Mouse (Mus musculus): Measurements from ENCODE around the gene A3galt2.
A peak's percentile ranks its signal among the peaks of the same experiment; 100 is the strongest.

The A3galt2 gene

DNA sequence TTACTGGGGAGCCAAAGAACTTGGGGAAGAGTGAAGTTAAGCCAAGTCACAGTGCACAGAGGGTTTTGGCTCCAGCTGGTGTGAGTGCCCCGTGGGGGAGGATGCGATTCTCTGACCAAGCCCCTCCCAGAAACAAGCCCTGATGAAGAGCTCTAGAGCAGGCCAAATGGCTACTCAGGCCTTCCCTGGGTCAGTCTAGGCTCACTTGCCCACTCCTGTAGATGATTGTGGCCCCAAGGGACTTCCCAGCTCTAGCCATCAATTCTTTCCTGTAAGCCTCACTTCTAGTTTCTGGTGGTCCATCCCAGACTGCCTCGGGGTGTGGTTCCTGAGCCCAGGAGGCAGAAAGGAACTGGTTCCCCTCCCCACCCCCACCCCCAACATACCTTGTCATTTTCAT is at the start of gene A3galt2:
A3galt2 (plus strand) TSS at position 301 of the 400 bp plus-strand sequence.
- no peak for DNase-seq (ENCODE audit: low spot score)

DNA sequence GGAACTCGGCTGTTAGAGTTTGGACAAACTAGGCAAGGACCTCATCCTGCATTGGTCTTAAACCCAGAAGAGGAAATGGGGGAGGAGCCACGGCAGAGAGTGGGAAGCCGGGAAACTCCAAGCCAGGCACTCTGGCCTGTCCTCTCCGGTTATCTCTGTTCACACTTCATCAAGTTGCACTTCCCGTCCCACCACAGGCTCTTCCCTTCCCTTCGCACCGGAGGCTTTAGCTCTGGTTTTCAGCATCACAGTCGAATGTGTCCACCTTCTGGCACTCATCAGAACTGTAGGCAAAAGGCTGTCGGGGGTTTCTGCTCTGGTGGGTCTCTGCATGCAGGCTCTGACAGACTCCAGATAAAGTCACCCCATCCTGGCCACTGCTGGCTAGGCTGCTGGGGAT is 48.5 kb upstream of the A3galt2 start:
- DNase-seq (ENCODE audit: low spot score): no peak

DNA sequence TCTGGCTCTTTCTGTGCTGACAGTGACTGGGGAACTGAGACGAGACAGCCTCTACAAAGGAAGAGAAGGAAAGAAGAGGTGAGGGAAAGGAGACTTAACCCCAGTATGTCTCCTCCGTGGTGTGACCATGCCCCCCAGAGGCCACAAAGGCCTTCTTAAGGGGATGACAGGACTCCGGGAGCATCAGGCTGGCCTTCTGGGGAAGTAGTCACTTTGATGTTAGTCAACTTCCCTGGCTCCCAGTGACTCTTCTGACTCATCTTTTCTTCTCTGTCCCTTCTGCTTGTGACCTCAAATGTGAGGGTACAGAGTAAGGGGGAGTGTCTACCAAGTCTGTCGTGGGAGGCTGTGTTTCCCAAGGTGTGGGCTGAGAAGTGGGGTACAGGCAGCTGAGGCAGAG is 47.8 kb upstream of the A3galt2 start:
- no peak for DNase-seq (ENCODE audit: low spot score)

DNA sequence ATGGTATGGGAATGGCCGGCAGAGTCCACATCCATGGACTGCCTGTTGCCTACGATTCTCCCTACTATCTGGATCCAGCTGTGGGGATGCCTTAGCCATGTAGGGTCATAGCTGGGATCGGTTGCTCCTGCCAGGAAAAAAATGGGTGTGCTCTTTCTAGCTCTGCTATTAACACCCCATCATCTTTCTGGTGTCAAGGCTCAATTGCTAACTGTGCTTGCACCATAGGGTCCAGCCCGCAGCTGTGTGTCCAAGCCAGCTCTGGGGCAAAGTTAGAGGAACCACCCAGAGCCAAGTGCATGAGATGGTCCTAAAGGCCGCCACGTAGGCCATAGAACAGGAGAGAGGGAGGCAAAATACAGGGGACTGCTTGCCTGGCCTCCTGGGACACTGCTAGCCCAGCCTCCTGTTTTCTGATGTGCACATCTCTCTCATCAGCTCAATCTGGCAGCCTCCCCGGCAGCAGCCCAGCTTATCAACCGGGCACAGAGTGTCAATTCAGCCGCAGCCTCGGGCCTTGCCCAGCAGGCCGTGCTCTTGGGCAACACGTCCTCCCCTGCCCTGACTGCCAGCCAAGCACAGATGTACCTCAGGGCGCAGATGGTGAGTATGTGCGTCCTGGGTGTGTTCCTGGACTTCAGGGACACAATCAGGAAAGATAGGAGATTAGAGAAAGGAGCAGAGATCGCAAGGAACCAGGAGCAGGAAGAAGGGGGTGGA is 45.9 kb upstream of the A3galt2 start:
- DNase-seq (ENCODE audit: low spot score): no peak

DNA sequence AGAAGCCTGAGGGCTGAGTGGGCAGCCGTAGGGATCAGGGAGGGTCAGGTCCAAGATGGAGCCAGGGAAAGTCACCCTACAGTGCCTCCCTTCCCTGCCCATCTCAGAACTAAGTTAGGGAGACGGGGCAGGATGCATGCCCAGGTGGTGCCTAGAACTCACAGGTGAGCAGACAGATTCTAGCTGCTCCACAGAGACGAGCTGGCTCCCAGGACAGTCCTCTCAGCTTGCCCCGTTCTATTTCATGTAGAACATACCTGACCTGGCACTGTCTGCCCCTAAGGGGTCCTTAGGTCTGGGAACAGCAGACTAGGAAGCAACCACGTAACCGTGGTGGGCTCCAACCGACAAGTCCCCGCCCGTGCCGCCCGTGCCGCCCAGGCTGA is 45.4 kb upstream of the A3galt2 start:
- no peak for DNase-seq (ENCODE audit: low spot score)

DNA sequence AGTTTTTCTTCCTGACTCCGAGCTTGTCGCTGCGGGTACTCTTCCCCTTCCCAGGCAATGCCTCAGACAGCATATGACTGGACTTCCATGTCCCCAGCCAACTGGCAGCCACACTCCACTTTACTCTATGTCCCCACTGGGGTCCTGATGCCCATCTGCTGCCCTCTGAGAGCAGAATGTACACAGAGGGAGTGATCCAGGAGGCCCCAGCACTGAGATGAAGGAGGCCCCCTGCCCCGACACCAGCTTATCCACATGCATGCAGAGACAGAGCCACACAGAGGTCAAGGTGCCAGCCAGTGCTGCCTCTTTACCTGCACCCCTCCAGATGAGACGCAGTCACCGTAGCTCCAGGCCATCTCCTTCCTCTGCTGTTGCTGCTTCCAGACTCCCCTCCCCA is 44.9 kb upstream of the A3galt2 start:
- no peak for DNase-seq (ENCODE audit: low spot score)

DNA sequence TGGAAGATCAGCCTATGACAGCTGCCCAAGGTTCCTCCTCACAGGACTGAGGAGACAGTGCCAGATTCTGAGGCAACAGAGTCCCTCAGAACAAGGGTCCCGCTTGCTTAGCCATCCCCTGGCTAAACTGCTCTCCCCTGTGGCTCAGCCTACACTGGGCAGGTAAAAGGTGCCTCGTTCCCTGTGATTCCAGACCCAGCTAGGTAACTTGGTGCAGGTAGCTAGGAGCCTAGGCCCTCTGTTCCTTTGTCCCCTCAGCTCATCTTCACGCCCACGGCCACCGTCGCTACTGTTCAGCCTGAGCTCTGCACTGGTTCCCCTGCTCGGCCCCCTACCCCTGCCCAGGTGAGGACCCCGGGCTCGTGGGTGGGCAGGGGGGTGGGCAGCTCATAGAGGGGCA is 44.4 kb upstream of the A3galt2 start:
- no peak for DNase-seq (ENCODE audit: low spot score)

DNA sequence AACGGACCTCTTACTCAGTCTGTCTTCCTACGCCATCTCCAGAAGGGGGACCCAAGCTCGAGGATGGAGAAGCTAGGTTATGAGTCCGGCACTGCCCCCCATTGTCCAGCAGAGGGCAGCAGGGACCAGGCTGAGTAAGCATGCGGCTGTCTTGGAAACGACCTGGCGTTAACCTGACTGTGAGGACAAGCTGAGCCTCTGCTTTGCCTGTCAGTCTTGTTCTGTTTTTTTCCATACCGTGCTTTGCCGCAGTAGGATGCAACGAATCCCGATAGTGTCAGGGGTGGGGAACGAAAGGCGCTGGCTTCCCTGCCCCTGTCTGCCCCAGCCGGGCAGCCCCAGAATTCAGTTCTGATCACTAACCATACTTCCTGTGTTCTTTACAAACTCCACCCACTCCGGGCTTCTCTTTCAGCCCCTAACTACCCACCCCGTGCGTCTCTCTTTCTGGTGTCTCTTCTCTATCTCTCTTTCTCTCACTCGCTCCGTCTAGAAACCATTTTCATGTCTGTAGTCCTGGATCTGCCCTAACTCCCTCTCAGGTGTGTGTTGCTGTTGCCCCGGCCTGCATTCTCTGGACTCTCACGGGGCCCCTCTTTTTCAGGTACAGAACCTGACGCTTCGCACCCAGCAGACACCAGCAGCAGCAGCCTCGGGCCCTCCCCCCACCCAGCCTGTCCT is 43.6 kb upstream of the A3galt2 start:
- DNase-seq (ENCODE audit: low spot score): peak; percentile 93

DNA sequence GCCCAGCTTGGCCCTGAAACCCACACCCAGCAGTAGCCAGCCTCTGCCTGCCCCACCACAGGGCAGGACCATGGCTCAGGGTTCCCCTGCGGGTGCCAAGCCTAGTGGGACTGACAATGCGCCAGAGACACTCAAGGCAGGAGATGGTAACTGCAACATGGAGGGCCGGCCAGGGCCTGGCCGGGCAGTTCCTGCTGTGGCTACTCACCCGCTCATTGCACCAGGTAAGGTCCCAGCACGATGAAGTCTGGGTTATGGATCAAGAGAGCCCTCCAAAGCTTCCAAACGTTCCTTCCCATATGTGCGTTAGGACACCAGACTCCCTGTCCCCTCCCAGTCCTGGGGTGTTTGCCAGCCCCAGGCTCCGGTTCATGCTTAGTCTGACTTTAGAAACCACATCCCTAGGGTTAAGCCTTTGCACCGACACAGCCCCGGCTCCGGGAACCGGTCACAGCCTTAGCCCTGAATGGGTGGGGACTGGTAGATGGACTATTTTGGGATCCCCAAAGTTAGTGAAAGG is 43.0 kb upstream of the A3galt2 start:
- no peak for DNase-seq (ENCODE audit: low spot score)

DNA sequence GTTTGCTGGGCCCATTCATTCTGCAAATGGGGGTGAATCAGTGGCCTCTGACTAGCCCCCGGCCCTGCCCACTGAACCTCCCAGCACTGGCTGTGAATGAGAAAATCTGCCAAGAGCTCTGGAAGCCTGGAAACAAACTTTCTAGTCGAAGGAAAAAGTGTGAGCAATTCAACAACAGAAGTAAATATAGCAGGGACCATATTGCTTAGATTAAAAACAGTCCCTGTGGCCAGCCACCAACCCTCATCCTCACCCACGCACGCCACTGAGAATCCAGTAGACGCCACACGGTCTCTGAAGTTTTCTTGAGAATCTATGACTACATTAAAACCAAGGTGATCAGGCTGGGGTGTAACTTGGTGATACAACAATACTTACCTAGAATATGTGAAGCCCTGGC is 42.2 kb upstream of the A3galt2 start:
- no peak for DNase-seq (ENCODE audit: low spot score)

DNA sequence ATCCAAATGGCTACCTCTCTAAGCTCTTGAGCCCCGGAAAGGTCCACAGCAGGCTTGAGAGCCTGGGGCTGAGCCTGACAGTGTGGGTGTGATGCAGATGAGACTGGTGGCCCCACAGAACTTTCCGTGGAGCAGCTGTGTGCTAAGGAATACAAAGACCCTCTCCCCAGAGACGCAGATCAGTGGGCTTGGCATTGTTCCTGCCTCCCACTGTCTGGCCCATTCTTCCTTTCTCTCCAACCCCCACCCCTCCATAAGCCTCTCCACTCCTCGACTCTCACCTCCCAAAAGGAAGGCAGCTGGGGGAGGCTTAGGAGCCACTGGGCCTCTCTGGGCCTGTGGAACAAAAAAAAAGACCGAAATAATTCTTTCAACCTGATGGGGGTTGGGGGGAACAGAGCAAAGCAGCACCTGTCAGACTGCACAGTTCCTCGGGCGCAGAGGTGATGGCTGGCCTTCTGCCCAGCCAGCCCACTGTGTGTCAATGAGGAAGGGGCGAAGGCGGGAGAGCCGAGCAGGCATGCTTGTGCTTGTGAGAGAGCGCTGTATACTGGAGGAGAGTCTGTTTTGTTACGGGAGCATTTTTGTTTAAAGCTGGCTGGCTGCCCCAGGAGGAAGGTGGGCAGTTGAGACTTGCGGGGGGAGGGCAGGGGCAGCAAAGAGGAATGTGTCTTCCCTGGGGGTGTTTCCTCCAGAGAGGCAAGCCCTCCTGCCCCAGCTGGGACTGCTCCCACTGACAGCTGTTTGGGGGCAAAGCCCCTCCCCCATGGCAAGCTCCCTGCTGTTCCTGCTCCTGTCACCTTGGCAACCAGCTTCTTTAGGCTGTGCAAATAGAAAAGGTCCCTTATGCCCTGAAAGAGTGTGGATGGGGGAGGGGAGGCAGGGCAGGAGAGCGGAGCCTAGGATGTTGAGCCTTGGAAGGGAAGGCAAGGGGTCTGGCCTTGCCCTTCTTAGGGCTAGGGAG is 39.6 kb upstream of the A3galt2 start:
- no peak for DNase-seq (ENCODE audit: low spot score)

DNA sequence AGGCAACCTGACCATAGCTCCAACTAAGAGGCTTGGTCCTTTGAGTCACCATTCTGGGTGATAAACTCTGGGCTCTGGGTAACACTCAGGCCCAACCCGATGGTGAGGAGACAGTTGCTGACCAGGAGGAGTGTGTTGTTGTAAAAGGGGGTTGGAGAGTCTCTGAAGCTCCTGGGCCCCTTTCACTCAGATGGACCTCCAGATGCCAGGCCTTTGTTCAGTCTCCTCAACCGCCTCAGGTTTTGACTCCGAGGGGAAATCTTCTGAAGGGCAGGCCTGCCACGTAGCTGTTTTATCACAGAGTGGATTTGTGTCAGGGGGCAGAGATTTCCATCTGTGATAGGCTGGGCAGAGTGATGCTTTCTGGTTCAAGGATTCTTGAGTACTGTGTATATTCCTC is 38.9 kb upstream of the A3galt2 start:
- DNase-seq (ENCODE audit: low spot score): no peak

DNA sequence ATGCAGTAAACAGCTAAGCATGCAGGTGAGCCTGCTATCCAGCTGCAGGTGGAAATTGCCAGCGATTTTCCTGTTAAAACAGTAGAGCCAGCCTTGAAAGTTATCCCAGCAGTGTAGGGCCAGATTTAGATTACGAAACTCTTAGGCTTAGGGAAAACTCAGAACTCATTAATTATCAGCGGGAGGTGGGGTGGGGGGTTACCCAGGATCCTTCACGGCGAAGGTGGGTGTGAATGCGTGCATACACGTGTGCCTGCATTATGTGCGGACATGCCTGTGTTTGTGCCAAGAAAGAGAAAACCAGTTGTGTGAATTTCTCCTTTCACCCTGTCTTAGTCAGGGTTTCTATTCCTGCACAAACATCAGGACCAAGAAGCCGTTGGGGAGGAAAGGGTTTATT is 38.4 kb upstream of the A3galt2 start:
- DNase-seq (ENCODE audit: low spot score): no peak

DNA sequence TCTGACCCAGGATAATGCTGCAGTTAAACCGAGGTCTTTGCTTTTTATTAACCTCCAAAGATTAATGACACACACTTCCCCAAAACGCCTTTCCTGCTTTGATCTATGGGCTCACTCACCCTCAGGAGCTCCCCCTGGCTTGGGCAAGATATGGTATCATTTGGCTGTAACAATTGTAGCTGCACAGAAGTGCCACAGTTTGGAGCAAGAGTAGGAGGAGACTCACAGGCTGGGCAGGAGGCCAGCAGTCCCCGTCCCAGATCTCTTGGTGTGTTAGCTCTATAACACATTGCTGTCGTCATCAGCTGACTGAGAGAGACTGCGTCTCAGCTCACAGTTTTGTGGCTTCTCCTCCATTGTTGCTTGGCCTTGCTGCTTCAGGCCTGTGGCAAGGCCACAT is 35.1 kb upstream of the A3galt2 start:
- DNase-seq (ENCODE audit: low spot score): peak; percentile 75

DNA sequence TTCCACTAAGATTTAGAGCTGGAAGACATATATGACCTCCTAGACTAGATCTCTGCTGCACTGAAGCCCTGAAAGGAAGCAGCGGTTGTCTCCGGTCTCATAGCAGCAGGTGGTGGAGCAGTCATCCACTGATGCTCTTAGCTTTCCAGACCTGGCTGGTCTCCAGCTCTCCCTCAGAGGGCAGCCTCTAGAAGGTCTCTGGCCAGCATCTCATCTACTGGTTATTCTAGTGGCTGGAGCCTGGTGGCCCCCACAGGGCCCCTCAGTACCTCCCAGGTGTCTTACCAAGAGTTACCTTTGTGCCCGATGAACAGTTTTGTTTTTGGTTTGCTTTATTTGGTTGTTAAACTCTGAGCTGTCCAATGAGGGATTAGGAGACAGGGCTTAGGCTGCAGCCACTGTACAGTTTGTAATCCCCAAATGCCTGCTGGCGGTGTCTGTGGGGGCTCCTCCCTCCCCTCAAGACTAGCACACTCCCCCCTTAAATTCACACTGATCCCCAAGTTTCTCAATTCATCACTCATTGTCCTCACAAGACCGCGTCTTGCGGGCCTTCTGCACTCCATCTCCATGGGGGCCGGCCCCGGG is 34.0 kb upstream of the A3galt2 start:
- no peak for DNase-seq (ENCODE audit: low spot score)

DNA sequence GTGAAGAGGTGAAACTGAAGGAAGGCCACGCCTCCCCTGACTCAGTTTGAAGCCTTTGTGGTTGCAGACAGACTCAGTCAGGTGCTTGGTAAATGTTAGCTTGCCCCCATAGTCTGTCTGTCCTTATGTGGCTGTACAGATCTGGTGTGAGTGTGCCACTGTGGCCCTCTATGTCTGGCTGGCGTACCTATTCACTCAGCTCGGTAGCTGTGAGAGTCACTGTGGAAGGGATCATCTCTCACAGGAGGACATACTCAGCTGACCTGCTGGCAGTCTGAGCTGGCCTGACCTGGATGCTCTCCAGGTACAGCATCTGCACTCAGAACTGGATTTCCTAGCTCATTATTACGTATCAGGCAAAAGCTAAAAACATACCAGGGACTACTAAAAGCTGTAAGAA is 33.4 kb upstream of the A3galt2 start:
- no peak for DNase-seq (ENCODE audit: low spot score)

DNA sequence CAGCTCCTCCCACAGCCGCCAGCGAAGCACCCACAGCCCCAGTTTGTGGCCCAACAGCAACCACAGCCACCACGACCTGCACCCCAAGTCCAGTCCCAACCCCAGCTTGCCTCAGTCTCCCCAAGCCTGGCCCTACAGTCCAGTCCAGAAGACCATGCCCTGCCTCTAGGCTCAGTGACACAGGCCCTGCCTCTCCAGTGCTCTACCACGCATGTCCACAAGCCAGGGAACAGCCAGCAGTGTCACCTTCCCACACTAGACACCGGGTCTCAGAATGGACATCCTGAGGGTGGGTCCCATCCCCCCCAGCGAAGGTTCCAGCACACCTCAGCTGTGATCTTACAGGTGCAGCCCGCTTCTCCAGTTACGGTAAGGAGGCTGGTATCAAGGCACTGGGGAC is 32.2 kb upstream of the A3galt2 start:
- DNase-seq (ENCODE audit: low spot score): no peak

DNA sequence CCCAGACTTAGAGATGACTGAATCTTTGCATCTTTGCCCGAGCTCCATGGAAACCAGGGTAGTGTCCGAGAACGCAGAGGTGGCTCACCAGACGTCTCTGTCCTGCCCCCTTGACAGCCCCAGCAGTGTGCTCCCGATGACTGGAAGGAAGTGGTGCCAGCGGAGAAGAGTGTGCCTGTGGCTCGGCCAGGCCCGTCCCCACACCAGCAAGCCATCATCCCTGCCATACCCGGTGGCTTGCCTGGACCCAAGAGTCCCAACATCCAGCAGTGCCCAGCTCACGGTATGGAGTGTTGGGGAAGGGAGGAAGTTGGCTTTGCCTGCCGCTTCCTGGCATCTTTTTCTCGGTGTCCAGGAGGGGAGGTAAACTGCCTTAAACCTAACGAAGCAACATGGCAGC is 31.7 kb upstream of the A3galt2 start:
- no peak for DNase-seq (ENCODE audit: low spot score)

DNA sequence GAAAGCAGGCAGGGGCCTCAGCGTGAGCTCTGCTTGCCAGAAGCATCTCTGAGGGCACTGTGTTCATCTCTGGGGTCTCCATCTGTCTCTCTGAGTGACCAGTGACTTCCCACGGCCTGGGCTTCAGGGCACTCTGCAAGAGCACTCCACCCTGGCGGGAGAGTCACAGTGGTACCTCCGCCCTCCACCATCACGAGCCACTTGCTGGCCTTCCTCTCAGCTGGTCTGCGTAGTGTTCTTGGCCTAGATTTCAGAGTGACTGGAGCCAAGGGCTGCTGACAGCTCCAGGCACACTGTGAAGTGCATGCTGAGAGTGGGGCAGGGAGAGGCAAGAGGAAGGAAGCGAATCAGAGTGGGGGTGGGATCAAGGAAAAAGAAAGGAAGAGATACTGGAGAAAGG is 31.1 kb upstream of the A3galt2 start:
- no peak for DNase-seq (ENCODE audit: low spot score)

DNA sequence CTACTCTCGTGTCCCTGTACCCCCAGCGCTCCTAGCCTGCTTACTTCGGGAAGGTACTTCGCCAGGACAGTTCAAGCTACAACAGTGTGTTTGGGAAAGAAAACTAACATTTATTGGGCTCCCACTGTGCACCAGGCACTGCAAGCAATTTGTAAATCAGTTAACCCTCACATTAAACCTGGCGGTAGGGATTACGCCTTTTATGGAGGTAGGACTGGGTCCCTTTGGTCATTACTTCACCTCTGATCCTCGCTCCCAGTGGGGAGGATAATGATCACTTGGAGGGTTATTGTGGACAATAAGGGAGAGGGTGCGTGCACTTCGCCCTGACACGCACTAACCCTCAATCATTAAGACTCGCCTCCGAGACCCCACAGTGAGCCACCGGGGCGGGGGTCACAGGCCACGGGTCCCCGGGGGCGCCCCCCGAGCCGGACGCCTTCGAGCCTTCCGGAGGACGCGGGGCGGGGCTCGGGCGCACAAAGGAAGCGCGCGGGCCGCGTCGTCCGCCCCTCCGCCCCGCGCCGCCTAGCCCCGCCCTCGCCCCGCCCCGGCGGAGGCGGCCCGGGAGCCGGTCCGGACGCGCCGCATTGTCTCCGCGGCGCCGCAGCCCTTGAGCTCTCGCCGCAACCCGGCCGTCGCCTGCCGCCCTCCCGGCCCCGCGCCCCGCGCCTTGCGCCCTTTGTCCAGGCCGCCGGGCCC is 28.0 kb upstream of the A3galt2 start:
- peak; percentile 93 for DNase-seq (ENCODE audit: low spot score)

DNA sequence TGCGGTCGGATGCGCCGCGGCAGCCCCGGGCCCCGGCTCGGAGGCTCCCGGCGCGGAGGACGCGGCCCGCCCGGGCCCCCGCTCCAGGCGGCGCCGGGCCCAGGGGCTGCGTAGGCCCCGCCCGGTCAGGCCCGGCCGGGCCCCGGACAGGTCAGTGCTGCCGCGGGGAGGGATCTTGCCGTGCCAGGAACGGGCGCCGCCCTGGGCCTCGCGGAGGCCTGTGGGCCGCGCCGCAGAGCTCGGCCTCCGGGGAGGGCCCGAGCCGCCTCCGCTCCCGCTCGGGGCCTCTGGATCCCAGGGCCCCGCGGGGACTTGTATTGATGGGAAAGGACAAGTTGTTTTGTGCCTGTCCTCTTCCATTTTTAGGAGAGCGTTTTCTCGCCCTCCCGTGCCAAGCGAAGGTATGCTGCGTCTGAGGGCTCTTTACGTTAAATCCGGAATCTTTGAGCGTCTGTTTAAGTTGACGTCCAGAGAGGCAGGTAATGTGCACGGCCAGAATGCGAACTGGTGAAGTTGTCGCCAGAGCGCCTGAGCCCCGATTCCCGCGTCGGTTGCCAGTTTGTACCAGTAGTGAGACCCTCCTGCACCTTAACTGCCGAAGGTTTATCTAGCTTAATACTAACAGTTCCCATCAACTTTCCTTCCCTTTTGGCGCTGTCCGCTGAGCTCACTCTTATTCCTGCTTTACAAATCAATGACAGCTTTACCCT is 27.3 kb upstream of the A3galt2 start:
- peak; percentile 66 for DNase-seq (ENCODE audit: low spot score)

Data from testis, postnatal 10 days (tissue).